Mouse (Mus musculus) thymus, postnatal 0 days (tissue): Measurements from ENCODE around the gene 1700030J22Rik. TPM values are rescaled to one million over a fixed set of nuclear protein-coding genes. Genes with fewer than 3 reads are reported as not detected.

Experiments
- DNase-seq: peaks from one replicate; pipeline ENCODE4 v3.0.0-alpha.2; 2015; ENCODE audit warnings: low spot score
- polyA plus RNA-seq: library from polyadenylated mRNA; unstranded; fragments of >200 nt; fragmentation: Nextera tagmentation; extraction: Ambion mirVana; gene quantifications from 2 replicates; pipeline ENCODE4 v1.2.1, GENCODE M21; 2015

1700030J22Rik gene
- polyA plus RNA-seq: 0.69 and 0.95 TPM in 2 replicates

- DNase-seq: peak; percentile 99
Observed at GRCm38 (mm10) chr8:116978631-116979256, at the start of gene 1700030J22Rik. Gene 1700030J22Rik (minus strand): TSS chr8:116978959.

- no peak for DNase-seq
Observed at GRCm38 (mm10) chr8:117027601-117028000, 48.8 kb upstream of the 1700030J22Rik start.

GRCm38 (mm10) chr8:117022297-117022993 is 43.7 kb upstream of the 1700030J22Rik start:
- DNase-seq: no peak

GRCm38 (mm10) chr8:117019323-117020275 is 40.8 kb upstream of the 1700030J22Rik start:
- no peak for DNase-seq

- no peak for DNase-seq
Observed at GRCm38 (mm10) chr8:117017896-117018295, 39.1 kb upstream of the 1700030J22Rik start.

GRCm38 (mm10) chr8:117017006-117017405 is 38.2 kb upstream of the 1700030J22Rik start:
- DNase-seq: no peak

- DNase-seq: no peak
Observed at GRCm38 (mm10) chr8:117015670-117016069, 36.9 kb upstream of the 1700030J22Rik start.

GRCm38 (mm10) chr8:117011366-117011765 is 32.6 kb upstream of the 1700030J22Rik start:
- no peak for DNase-seq

GRCm38 (mm10) chr8:116994016-116994716 is 15.4 kb upstream of the 1700030J22Rik start:
- DNase-seq: no peak

- DNase-seq: peak; percentile 98
Observed at GRCm38 (mm10) chr8:116993095-116993867, 14.5 kb upstream of the 1700030J22Rik start, which contains the start of gene Gcsh. Gene Gcsh (minus strand): TSS chr8:116993537.

- DNase-seq: peak; percentile 57
Observed at GRCm38 (mm10) chr8:116992176-116992971, 13.6 kb upstream of the 1700030J22Rik start.

GRCm38 (mm10) chr8:116991241-116991640 is 12.5 kb upstream of the 1700030J22Rik start:
- no peak for DNase-seq

- no peak for DNase-seq
Observed at GRCm38 (mm10) chr8:116989842-116990241, 11.1 kb upstream of the 1700030J22Rik start.

- DNase-seq: peak; percentile 79
Observed at GRCm38 (mm10) chr8:116980117-116980516, 1.4 kb upstream of the 1700030J22Rik start.

GRCm38 (mm10) chr8:116978052-116978451 is 707 bp downstream of the 1700030J22Rik start:
- no peak for DNase-seq

- DNase-seq: no peak
Observed at GRCm38 (mm10) chr8:116975606-116976005, 3.2 kb downstream of the 1700030J22Rik start.

GRCm38 (mm10) chr8:116975066-116975465 is 3.7 kb downstream of the 1700030J22Rik start:
- DNase-seq: no peak

GRCm38 (mm10) chr8:116969531-116969930 is 9.2 kb downstream of the 1700030J22Rik start:
- DNase-seq: no peak

GRCm38 (mm10) chr8:116954415-116954814 is 24.3 kb downstream of the 1700030J22Rik start:
- no peak for DNase-seq
